In the genomic region with DNA sequence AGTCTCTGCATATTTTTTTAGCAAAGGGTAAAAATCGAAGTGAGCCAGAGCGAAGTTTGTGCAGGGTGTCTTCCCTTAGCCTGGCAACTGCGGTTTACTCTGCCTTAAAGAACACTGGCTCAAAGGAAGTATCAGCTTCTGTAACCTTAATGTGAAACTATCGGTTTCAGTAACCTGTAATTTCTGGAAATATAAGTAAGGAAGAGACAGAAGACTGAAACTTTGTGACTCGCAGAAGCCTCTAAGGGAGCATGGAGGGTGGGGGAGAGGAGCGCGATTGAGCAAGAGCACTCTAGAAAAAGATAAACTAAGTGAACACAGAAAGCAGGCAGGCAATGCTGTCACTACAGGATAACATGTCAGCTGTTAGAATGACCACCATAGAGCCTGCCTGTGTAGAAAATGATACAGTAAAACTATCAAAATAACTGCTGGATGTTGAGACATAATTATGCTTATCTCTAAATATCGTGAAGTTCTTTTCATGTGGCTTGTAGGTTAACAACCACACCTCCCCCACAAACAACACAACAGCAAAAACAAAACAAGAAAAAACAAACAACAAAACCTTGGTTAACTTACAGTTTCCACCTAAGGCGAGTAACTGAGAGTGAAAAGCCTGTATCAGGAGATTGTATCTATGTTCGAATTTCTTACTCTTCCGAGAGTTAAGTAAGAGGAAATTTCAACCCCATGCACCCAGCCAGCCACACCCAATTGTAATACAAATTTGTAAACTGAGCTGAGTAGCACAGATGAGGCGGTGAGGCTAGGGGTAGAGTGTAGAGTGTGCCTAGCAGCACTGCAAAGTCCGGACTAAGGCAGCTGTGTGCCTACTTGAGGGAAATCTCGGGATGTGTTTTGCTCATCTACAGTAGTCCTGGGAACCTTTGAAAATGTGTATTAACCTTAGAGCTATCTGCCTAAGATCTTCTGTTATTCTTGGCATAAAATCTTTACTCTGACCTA, we compare ENCODE assay signal across 9 mouse cellular contexts. TPM values are rescaled to one million over a fixed set of nuclear protein-coding genes. Genes with fewer than 3 reads are reported as not detected.
A peak's percentile ranks its signal among the peaks of the same experiment; 100 is the strongest.
DNase-seq lines count a peak whose midpoint lies in the region; ATAC-seq and TF ChIP-seq lines count a peak whose summit lies in the region.
"Had no signal": no experiment of that assay in that cellular context is flagged by ENCODE, and none has a peak within 500 bp of the region (broad histone marks: within the 10 kb centered on the region; RNA-seq: fewer than 3 reads in every experiment).

No protein-coding gene starts in this region.

- ATAC-seq in frontal cortex, adult (ENCODE audit: low TSS enrichment): peak; percentile 53
- ATAC-seq in G1E (ENCODE audit: extremely low read depth, insufficient number of reproducible peaks, low FRiP score, poor library complexity, severe bottlenecking): no peak
- peak; percentile 77 for ATAC-seq in intestine, embryonic 16.5 days
- peak; percentile 83 for ATAC-seq in megakaryocyte progenitor cell, adult 5-6 weeks (replicated peaks; ENCODE audit: poor library complexity)

- no peaks in the 10 kb centered on the region for H3K36me3 ChIP-seq in G1E (replicated peaks)
- no peaks in the 10 kb centered on the region for H3K36me3 ChIP-seq in forebrain, embryonic 10.5 days (replicated peaks)
- H3K36me3 ChIP-seq in intestine, embryonic 16.5 days (ENCODE audit: control insufficient read depth, insufficient read depth, low read length): no peaks in the 10 kb centered on the region

- 31% methylated on average over 14 of the region's 14 CpGs for WGBS in forebrain, embryonic 10.5 days
- 10% methylated on average over 14 of the region's 14 CpGs for WGBS in intestine, embryonic 16.5 days

- no peaks in the 10 kb centered on the region for H3K27me3 ChIP-seq in G1E (ENCODE audit: insufficient read depth, low read length)
- no peaks in the 10 kb centered on the region for H3K27me3 ChIP-seq in forebrain, embryonic 10.5 days (ENCODE audit: poor library complexity, severe bottlenecking)
- no peaks in the 10 kb centered on the region for H3K27me3 ChIP-seq in intestine, embryonic 16.5 days (replicated peaks; ENCODE audit: control insufficient read depth, insufficient read depth, low read length)
- H3K27me3 ChIP-seq: Patski had no signal

- H3K9me3 ChIP-seq in G1E (replicated peaks): no peaks in the 10 kb centered on the region
- H3K9me3 ChIP-seq in forebrain, embryonic 10.5 days: no peaks in the 10 kb centered on the region
- H3K9me3 ChIP-seq in intestine, embryonic 16.5 days (ENCODE audit: control insufficient read depth, low read length): no peaks in the 10 kb centered on the region

- peaks cover 21% of the 10 kb centered on the region for H3K4me1 ChIP-seq in G1E (ENCODE audit: insufficient read depth, low read depth, low read length)
- H3K4me1 ChIP-seq in forebrain, embryonic 10.5 days: peaks cover 18% of the 10 kb centered on the region
- peaks cover 12% of the 10 kb centered on the region for H3K4me1 ChIP-seq in intestine, embryonic 16.5 days (ENCODE audit: control insufficient read depth, insufficient read depth, low read length)

- DNase-seq in frontal cortex, postnatal 14 days (ENCODE audit: low spot score in 2 of 2): no peak
- DNase-seq in G1E (ENCODE audit: low spot score) (peak; percentile 9), adipocyte (ENCODE audit: low spot score) (no peak)
- DNase-seq in forebrain, embryonic 10.5 days (ENCODE audit: extremely low spot score, low spot score): no peak
- no peak for DNase-seq in layer of hippocampus, adult 18-20 months (ENCODE audit: low spot score in 2 of 2)

- TF ChIP-seq CTCF in G1E (IDR thresholded peaks at IDR 0.05; ENCODE audit: low read depth, low read length): no peak

- H3K4me2 ChIP-seq in intestine, embryonic 16.5 days (ENCODE audit: low read depth, low read length): peak overlapping the region; percentile 56

- H3K27ac ChIP-seq in forebrain, embryonic 10.5 days: peak overlapping the region; percentile 90
- peak overlapping the region; percentile 99 for H3K27ac ChIP-seq in intestine, embryonic 16.5 days (ENCODE audit: low read length)

- H3K9ac ChIP-seq in intestine, embryonic 16.5 days (ENCODE audit: low read depth, low read length): peak overlapping the region; percentile 77

- peak overlapping the region; percentile 77 for H3K4me3 ChIP-seq in G1E (ENCODE audit: low read depth, low read length)
- peak overlapping the region; percentile 66 for H3K4me3 ChIP-seq in forebrain, embryonic 10.5 days
- H3K4me3 ChIP-seq in intestine, embryonic 16.5 days (ENCODE audit: low read length): peak overlapping the region; percentile 71

RNA-seq across cellular contexts. Expression of gene Nqo2, which starts 0.9 kb away (rescaled TPM):
- total RNA-seq in G1E (2014; fragmentation: Nextera tagmentation): 11.8 and 13.8 TPM in 2 replicates
- total RNA-seq in G1E (2017): 12.4 and 13.1 TPM in 2 replicates
- polyA plus RNA-seq in G1E (2012): 0.29 and 0.55 TPM in 2 replicates
- polyA plus RNA-seq in forebrain, embryonic 10.5 days (2016; fragmentation: Nextera tagmentation; extraction: Ambion mirVana): 21.8 and 24.7 TPM in 2 replicates
- polyA plus RNA-seq in intestine, embryonic 16.5 days (2015; fragmentation: Nextera tagmentation; extraction: Ambion mirVana): 54.3 and 54.8 TPM in 2 replicates
- 48.7 and 53.0 TPM in 2 replicates for total RNA-seq in megakaryocyte progenitor cell, adult 5-6 weeks (2015)
- 34.7 and 47.3 TPM in 2 replicates for total RNA-seq in megakaryocyte progenitor cell, adult 5-6 weeks (2017)
- 1 to 10 TPM; 6.9 to 8.6 TPM for total RNA-seq in layer of hippocampus, adult 18-20 months (2021)

RNA-seq across cellular contexts. Expression of gene Ripk1, which starts 36.8 kb away (rescaled TPM):
- total RNA-seq in G1E (2014; fragmentation: Nextera tagmentation) (27.8 and 35.0 TPM in 2 replicates), G1E (2017) (40.3 and 41.6 TPM in 2 replicates)
- 6.7 and 9.7 TPM in 2 replicates for polyA plus RNA-seq in G1E (2012)
- 7.0 and 7.7 TPM in 2 replicates for polyA plus RNA-seq in forebrain, embryonic 10.5 days (2016; fragmentation: Nextera tagmentation; extraction: Ambion mirVana)
- 16.4 and 19.9 TPM in 2 replicates for polyA plus RNA-seq in intestine, embryonic 16.5 days (2015; fragmentation: Nextera tagmentation; extraction: Ambion mirVana)
- total RNA-seq in megakaryocyte progenitor cell, adult 5-6 weeks (2015): 42.9 and 44.3 TPM in 2 replicates
- total RNA-seq in megakaryocyte progenitor cell, adult 5-6 weeks (2017): 49.6 and 50.6 TPM in 2 replicates
- total RNA-seq in layer of hippocampus, adult 18-20 months (2021): 1 to 10 TPM; 6.2 to 6.6 TPM

RNA-seq across cellular contexts. Expression of gene Serpinb6a, which starts 37.3 kb away (rescaled TPM):
- total RNA-seq in G1E (2014; fragmentation: Nextera tagmentation) (12.1 and 22.7 TPM in 2 replicates), G1E (2017) (9.8 and 10.9 TPM in 2 replicates)
- polyA plus RNA-seq in G1E (2012): 2.1 and 3.8 TPM in 2 replicates
- polyA plus RNA-seq in forebrain, embryonic 10.5 days (2016; fragmentation: Nextera tagmentation; extraction: Ambion mirVana): 29.4 and 30.0 TPM in 2 replicates
- 150 and 163 TPM in 2 replicates for polyA plus RNA-seq in intestine, embryonic 16.5 days (2015; fragmentation: Nextera tagmentation; extraction: Ambion mirVana)
- total RNA-seq in megakaryocyte progenitor cell, adult 5-6 weeks (2015): 10.0 and 12.8 TPM in 2 replicates
- 12.0 and 17.6 TPM in 2 replicates for total RNA-seq in megakaryocyte progenitor cell, adult 5-6 weeks (2017)
- total RNA-seq in layer of hippocampus, adult 18-20 months (2021): 10 to 100 TPM; 40.4 to 51.1 TPM

RNA-seq across cellular contexts. Expression of gene Serpinb6c, which starts 59.8 kb away (rescaled TPM):
- not detected in 2 replicates for total RNA-seq in G1E (2014; fragmentation: Nextera tagmentation)
- total RNA-seq in G1E (2017): not detected in 2 replicates
- not detected in 2 replicates for polyA plus RNA-seq in G1E (2012)
- not detected in 2 replicates for polyA plus RNA-seq in forebrain, embryonic 10.5 days (2016; fragmentation: Nextera tagmentation; extraction: Ambion mirVana)
- polyA plus RNA-seq in intestine, embryonic 16.5 days (2015; fragmentation: Nextera tagmentation; extraction: Ambion mirVana): 0.15 and 0.35 TPM in 2 replicates
- total RNA-seq in megakaryocyte progenitor cell, adult 5-6 weeks (2015): not detected in 2 replicates
- not detected in 2 replicates for total RNA-seq in megakaryocyte progenitor cell, adult 5-6 weeks (2017)
- under 1 TPM; 0.25 to 0.47 TPM for total RNA-seq in layer of hippocampus, adult 18-20 months (2021)
